Mouse (Mus musculus): Measurements from ENCODE around the gene Cep295nl.

DNA sequence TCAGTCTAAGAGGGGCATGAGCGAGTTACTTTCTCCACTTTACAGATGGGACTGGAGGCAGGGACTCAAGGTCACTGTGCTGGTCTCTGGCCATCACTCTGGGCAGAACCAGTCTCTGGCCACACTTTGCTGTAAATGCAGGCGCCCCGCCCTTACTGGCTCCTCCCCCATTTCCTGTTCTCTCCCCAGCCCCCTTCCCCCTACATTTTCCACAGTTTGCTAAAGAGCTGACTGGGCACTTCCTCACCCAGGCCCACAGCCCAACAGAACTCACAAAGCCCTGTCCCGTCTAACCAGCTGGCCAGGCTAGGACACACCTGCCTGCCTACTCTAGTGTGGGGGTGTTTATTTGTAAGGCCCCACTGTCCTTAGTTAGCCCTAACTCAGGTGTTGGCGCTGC is 6.6 kb upstream of the Cep295nl start:
- TF ChIP-seq E2F4 (IDR thresholded peaks at IDR 0.05; ENCODE audit: insufficient read depth) (no peak), USF1 (IDR thresholded peaks at IDR 0.05; ENCODE audit: low read depth) (no peak), POLR2A (IDR thresholded peaks at IDR 0.05; ENCODE audit: insufficient read length, low read depth) (peak; percentile 34), MYOD1 (IDR thresholded peaks at IDR 0.05; ENCODE audit: control insufficient read depth in 1 of 3, insufficient read length in 2 of 3, low read depth in 2 of 3) (peak in 2 of 3 experiments; percentile 12 to 61), CEBPB (IDR thresholded peaks at IDR 0.05; ENCODE audit: insufficient read depth, poor library complexity, severe bottlenecking) (no peak), TCF12 (IDR thresholded peaks at IDR 0.05; ENCODE audit: insufficient read depth, poor library complexity, severe bottlenecking) (no peak)

Data from myocyte (in vitro differentiated cells).